Mouse (Mus musculus) heart, embryonic 11.5 days (tissue): ENCODE measurements around the gene Gm11114. TPM values are rescaled to one million over a fixed set of nuclear protein-coding genes. Genes with fewer than 3 reads are reported as not detected.

ENCODE experiments used
- ATAC-seq: fragments of 200-750 bp; cut with Nextera tagmentation; replicated peaks from 2 replicates; pipeline ENCODE4 v1.8.0; 2017; ENCODE audit warnings: moderate library complexity; ENCODE audit not compliant: insufficient number of reproducible peaks, low FRiP score, low TSS enrichment
- H3K27ac ChIP-seq: fragments of 300-500 bp; sonication (generic); 2 replicates; pipeline ENCODE4 v1.5.1; 2014; ENCODE audit warnings: mild to moderate bottlenecking, low read depth, low read length
- H3K27me3 ChIP-seq: fragments of 300-500 bp; sonication (generic); 2 replicates; pipeline ENCODE4 v1.6.1; 2014; ENCODE audit warnings: mild to moderate bottlenecking, low read length, mixed read lengths; ENCODE audit not compliant: control insufficient read depth, insufficient read depth
- H3K36me3 ChIP-seq: fragments of 300-500 bp; sonication (generic); 2 replicates; pipeline ENCODE4 v1.6.1; 2014; ENCODE audit warnings: mild to moderate bottlenecking, low read length, moderate library complexity, mixed read lengths; ENCODE audit not compliant: control insufficient read depth, insufficient read depth
- H3K4me1 ChIP-seq: fragments of 300-500 bp; sonication (generic); 2 replicates; pipeline ENCODE4 v1.6.1; 2014; ENCODE audit warnings: low read length; ENCODE audit not compliant: control insufficient read depth, insufficient read depth
- H3K4me2 ChIP-seq: fragments of 300-500 bp; sonication (generic); 2 replicates; pipeline ENCODE4 v1.6.1; 2014; ENCODE audit warnings: mild to moderate bottlenecking, moderate library complexity
- H3K4me3 ChIP-seq: fragments of 300-500 bp; sonication (generic); 2 replicates; pipeline ENCODE4 v1.5.1; 2014; ENCODE audit warnings: low read depth, low read length
- H3K9ac ChIP-seq: fragments of 300-500 bp; sonication (generic); 2 replicates; pipeline ENCODE4 v1.6.1; 2014; ENCODE audit warnings: mild to moderate bottlenecking, low read depth, low read length, moderate library complexity
- H3K9me3 ChIP-seq: fragments of 300-500 bp; sonication (generic); replicated peaks from 2 replicates; pipeline ENCODE4 v1.6.1; 2016; ENCODE audit warnings: low read length; ENCODE audit not compliant: control insufficient read depth
- WGBS: fragments of 180-500 bp; shearing (Covaris S2); extraction: QIAGEN DNeasy Blood & Tissue Kit; methylation state at CpG from one replicate; pipeline ENCODE4 v1.1.7; 2014; ENCODE audit not compliant: insufficient replicate concordance; 5-methylcytosine and 5-hydroxymethylcytosine counted together
- polyA plus RNA-seq: library from polyadenylated mRNA; unstranded; fragments of >200 nt; fragmentation: Nextera tagmentation; extraction: Ambion mirVana; gene quantifications from 2 replicates; pipeline ENCODE4 v1.2.1, GENCODE M21; 2014

The Gm11114 gene
- polyA plus RNA-seq, 1 experiment from 2014 or later: not detected

DNA sequence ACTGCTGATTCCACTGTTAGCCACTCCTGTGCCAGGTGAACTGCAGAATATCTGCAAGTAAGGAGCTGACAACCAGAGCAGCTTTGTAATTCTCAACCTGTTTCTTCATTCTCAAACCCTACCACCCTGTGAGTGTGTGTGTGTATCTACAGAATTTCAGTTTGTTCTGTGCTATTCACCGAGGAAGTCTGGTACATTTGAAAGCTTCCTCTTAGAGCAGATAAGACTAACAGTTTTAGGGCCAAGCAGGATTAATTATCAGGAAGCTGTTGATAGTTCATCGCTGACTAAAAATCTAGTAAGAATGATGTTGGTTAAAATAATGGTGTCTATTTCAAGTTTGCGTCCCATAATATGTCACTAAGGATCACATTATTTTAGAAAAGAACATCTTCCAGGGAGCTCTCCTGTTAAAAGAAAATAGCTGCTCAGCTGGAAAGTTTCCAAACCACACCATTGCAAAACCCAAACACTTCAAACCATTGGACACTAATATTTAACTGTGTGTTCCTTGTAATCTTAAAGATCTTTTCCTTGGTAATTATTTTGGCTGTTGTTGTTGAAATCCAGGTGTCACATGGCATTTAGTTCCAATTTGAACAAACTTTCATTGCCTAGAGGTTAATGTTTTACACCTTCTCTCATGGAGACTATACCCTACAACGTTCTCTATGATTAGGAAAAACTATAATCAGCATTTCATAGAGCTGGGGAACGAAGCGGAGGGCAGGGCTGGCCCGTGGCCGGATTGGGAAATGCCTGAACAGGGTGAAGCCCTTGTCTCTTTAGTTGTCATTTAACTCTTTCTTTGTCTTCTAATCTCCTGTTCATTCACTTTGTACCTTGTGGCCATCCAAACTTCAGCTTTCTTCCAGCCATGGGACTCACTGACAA lies 30.6 kb downstream of the Gm11114 start:
- no peaks in the 10 kb centered on the region for H3K9me3 ChIP-seq
- H3K9ac ChIP-seq: no peak overlapping the region
- no peaks in the 10 kb centered on the region for H3K4me1 ChIP-seq
- H3K36me3 ChIP-seq: no peaks in the 10 kb centered on the region
- H3K4me3 ChIP-seq: no peak overlapping the region
- no peak overlapping the region for H3K27ac ChIP-seq
- H3K27me3 ChIP-seq: no peaks in the 10 kb centered on the region
- WGBS: 58% methylated on average over 8 of the region's 8 CpGs
- ATAC-seq: no peak
- H3K4me2 ChIP-seq: no peak overlapping the region

- Histone ChIP-seq H3K4me3 (no peak overlapping the region), H3K27ac (no peak overlapping the region), H3K4me2 (no peak overlapping the region), H3K9me3 (no peaks in the 10 kb centered on the region), H3K27me3 (no peaks in the 10 kb centered on the region), H3K9ac (no peak overlapping the region), H3K36me3 (no peaks in the 10 kb centered on the region), H3K4me1 (no peaks in the 10 kb centered on the region)
- WGBS: 78% methylated on average over 10 of the region's 10 CpGs
- no peak for ATAC-seq
These were observed 35.4 kb downstream of the Gm11114 start for GRCm38 (mm10) chr9:85347823-85348523.

DNA sequence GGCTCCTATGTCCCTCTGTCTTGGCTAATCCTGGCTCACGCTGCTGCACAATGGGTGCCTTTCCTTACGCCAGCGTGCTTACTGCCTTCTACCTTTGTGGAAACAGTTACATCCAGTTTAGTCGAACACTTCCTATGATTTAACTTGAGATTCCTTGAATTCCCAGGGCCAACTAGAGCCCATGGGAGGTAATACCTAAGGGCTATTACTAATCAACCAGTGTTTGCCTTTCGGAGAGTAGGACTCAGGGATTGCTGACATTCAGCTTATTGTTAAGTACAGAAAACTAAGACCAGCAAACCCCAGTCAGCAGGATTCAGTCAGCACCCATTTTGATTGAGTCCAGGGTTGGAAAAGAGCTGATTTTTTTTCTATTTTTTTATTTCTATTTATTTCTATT lies 43.0 kb downstream of the Gm11114 start:
- no peaks in the 10 kb centered on the region for H3K4me1 ChIP-seq
- no peak overlapping the region for H3K4me3 ChIP-seq
- H3K9ac ChIP-seq: no peak overlapping the region
- H3K9me3 ChIP-seq: no peaks in the 10 kb centered on the region
- H3K36me3 ChIP-seq: no peaks in the 10 kb centered on the region
- no peak overlapping the region for H3K4me2 ChIP-seq
- no peak overlapping the region for H3K27ac ChIP-seq
- no peaks in the 10 kb centered on the region for H3K27me3 ChIP-seq
- 81% methylated on average over 5 of the region's 5 CpGs for WGBS
- no peak for ATAC-seq

DNA sequence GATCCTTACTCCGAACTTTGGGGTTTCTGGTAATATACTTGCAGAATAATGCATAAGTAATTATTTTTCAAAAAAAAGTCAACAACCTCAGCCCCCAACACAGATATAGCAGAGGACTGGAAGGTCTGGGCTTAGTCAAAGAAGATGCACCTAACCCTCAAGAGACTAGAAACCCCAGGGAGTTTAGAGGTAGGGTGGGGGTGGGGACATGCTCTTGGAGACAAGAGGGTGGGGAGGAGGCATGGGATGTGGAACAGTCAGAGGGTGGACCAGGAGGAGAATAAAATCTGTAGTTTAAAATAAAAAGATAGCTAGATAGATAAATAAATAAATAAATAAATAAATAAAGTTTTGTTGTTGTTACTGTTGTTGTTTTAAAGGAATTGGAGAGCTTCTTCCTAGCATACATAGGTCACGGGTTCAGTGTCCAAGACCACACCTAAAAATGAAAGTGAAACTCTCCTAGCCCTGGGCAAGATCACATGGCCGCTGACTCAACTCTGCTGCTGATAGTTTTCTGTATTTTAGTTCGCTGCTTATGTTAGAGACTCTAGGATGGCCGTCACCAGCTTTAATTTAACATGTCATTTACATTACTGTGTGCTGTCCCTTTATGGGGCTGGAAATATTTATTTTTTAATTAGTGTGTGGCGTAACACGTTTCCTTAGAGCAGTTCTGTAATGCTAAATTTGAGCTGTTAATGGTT lies 44.7 kb downstream of the Gm11114 start:
- ATAC-seq: no peak
- WGBS: 84% methylated on average over 7 of the region's 7 CpGs
- Histone ChIP-seq H3K27me3 (no peaks in the 10 kb centered on the region), H3K4me3 (no peak overlapping the region), H3K27ac (no peak overlapping the region), H3K36me3 (no peaks in the 10 kb centered on the region), H3K4me2 (no peak overlapping the region), H3K4me1 (no peaks in the 10 kb centered on the region), H3K9me3 (no peaks in the 10 kb centered on the region), H3K9ac (no peak overlapping the region)

Other genes with a start within 250 kb of the Gm11114 start
- gene Tent5a, start 14.6 kb downstream of the Gm11114 start, polyA plus RNA-seq: 8.2 and 8.7 TPM in 2 replicates